Mouse (Mus musculus) liver, embryonic 11.5 days (tissue): ENCODE data around the gene Misp. TPM values are rescaled to one million over a fixed set of nuclear protein-coding genes. Genes with fewer than 3 reads are reported as not detected.

Experiments
- ATAC-seq: fragments of 200-750 bp; cut with Nextera tagmentation; replicated peaks from 2 replicates; pipeline ENCODE4 v1.8.0; 2017; ENCODE audit warnings: moderate number of reproducible peaks, mild to moderate bottlenecking, moderate TSS enrichment, moderate library complexity; ENCODE audit not compliant: low FRiP score
- DNase-seq: peaks from one replicate; pipeline ENCODE4 v3.0.0-alpha.2; 2017; ENCODE audit warnings: low spot score
- H3K27ac ChIP-seq: fragments of 300-500 bp; sonication (generic); 2 replicates; pipeline ENCODE4 v1.5.1; 2014; ENCODE audit warnings: mild to moderate bottlenecking, low read depth, low read length, control low read depth
- H3K27me3 ChIP-seq: fragments of 300-500 bp; sonication (generic); replicated peaks from 2 replicates; pipeline ENCODE4 v1.6.1; 2014; ENCODE audit warnings: low read length, mixed read lengths; ENCODE audit not compliant: control insufficient read depth, insufficient read depth
- H3K36me3 ChIP-seq: fragments of 300-500 bp; sonication (generic); 2 replicates; pipeline ENCODE4 v1.6.1; 2014; ENCODE audit warnings: mild to moderate bottlenecking, low read length, moderate library complexity, mixed read lengths; ENCODE audit not compliant: control insufficient read depth, insufficient read depth
- H3K4me1 ChIP-seq: fragments of 300-500 bp; sonication (generic); replicated peaks from 2 replicates; pipeline ENCODE4 v1.6.1; 2014; ENCODE audit warnings: low read length, mixed read lengths; ENCODE audit not compliant: control insufficient read depth, insufficient read depth
- H3K4me2 ChIP-seq: fragments of 300-500 bp; sonication (generic); 2 replicates; pipeline ENCODE4 v1.6.1; 2014; ENCODE audit warnings: mild to moderate bottlenecking, control low read depth, moderate library complexity
- H3K4me3 ChIP-seq: fragments of 300-500 bp; sonication (generic); 2 replicates; pipeline ENCODE4 v1.5.1; 2014; ENCODE audit warnings: low read depth, low read length, control low read depth
- H3K9ac ChIP-seq: fragments of 300-500 bp; sonication (generic); 2 replicates; pipeline ENCODE4 v1.6.1; 2014; ENCODE audit warnings: low read depth, low read length, control low read depth
- H3K9me3 ChIP-seq: fragments of 300-500 bp; sonication (generic); 2 replicates; pipeline ENCODE4 v1.6.1; 2016; ENCODE audit warnings: low read length, inconsistent platforms, mixed read lengths; ENCODE audit not compliant: control insufficient read depth
- WGBS: fragments of 180-500 bp; shearing (Covaris S2); extraction: QIAGEN DNeasy Blood & Tissue Kit; methylation state at CpG from one replicate; pipeline ENCODE4 v1.1.7; 2014; 5-methylcytosine and 5-hydroxymethylcytosine counted together
- polyA plus RNA-seq: library from polyadenylated mRNA; unstranded; fragments of >200 nt; fragmentation: Nextera tagmentation; extraction: Ambion mirVana; gene quantifications from 2 replicates; pipeline ENCODE4 v1.2.1, GENCODE M21; 2014

Gene Misp
- polyA plus RNA-seq, 1 experiment from 2014 or later = 1.5 TPM

GRCm38 (mm10) chr10:79864351-79865188 lies 43.8 kb downstream of the Misp start:
- H3K27me3 ChIP-seq = no peaks in the 10 kb centered on the region
- H3K4me1 ChIP-seq = no peaks in the 10 kb centered on the region; the same call in 1 of the 2 replicates
- no peak overlapping the region for H3K4me2 ChIP-seq
- H3K36me3 ChIP-seq = peaks cover 42% of the 10 kb centered on the region
- no peaks in the 10 kb centered on the region for H3K9me3 ChIP-seq
- H3K4me3 ChIP-seq = no peak overlapping the region
- H3K9ac ChIP-seq = no peak overlapping the region
- peak; percentile 34 for DNase-seq
- 58% methylated on average over 10 of the region's 10 CpGs for WGBS
- peak; percentile 27 for ATAC-seq
- no peak overlapping the region for H3K27ac ChIP-seq

DNA sequence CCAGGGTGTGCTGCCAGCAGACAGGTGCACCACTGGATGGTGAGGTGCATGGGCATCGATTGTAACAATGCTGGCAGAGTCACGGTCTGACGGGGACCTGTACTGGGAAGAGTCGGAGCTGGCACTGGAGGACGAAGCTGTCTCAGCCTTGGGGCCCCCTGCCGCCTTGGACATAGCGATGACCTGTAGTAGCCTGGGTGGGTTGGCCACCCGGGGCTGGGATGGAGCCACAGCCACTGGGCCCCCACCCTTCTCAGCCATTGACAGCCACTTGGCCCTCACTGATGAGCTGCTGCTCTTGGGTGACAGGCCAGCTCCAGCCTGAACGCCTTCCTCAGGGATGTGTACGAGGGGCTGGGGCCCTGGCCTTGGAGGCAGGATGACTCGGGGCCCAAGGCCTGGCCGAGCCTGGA lies 44.4 kb downstream of the Misp start:
- DNase-seq = peak; percentile 64
- Histone ChIP-seq H3K27me3 (no peaks in the 10 kb centered on the region), H3K4me3 (no peak overlapping the region), H3K4me2 (no peak overlapping the region), H3K36me3 (peaks cover 36% of the 10 kb centered on the region), H3K27ac (no peak overlapping the region), H3K9ac (no peak overlapping the region), H3K4me1 (no peaks in the 10 kb centered on the region; the same call in 1 of the 2 replicates), H3K9me3 (no peaks in the 10 kb centered on the region)
- WGBS = 61% methylated on average over 12 of the region's 12 CpGs
- ATAC-seq = peak; percentile 38; the same call in 1 of the 2 replicates

- DNase-seq = no peak
- no peak for ATAC-seq
- Histone ChIP-seq H3K9ac (no peak overlapping the region), H3K27ac (no peak overlapping the region), H3K9me3 (no peaks in the 10 kb centered on the region), H3K4me1 (no peaks in the 10 kb centered on the region; the same call in 1 of the 2 replicates), H3K36me3 (peaks cover 30% of the 10 kb centered on the region), H3K27me3 (no peaks in the 10 kb centered on the region), H3K4me3 (no peak overlapping the region), H3K4me2 (no peak overlapping the region)
- 78% methylated on average over 19 of the region's 19 CpGs for WGBS
These were observed 45.1 kb downstream of the Misp start for GRCm38 (mm10) chr10:79865801-79866295.

GRCm38 (mm10) chr10:79866601-79867000 lies 45.8 kb downstream of the Misp start:
- H3K4me2 ChIP-seq = no peak overlapping the region
- H3K4me3 ChIP-seq = no peak overlapping the region
- H3K9ac ChIP-seq = no peak overlapping the region
- no peak overlapping the region for H3K27ac ChIP-seq
- no peaks in the 10 kb centered on the region for H3K27me3 ChIP-seq
- 81% methylated on average over 11 of the region's 11 CpGs for WGBS
- DNase-seq (no peak), ATAC-seq (no peak)
- H3K9me3 ChIP-seq = no peaks in the 10 kb centered on the region
- H3K4me1 ChIP-seq = no peaks in the 10 kb centered on the region; the same call in 1 of the 2 replicates
- H3K36me3 ChIP-seq = peaks cover 22% of the 10 kb centered on the region

DNA sequence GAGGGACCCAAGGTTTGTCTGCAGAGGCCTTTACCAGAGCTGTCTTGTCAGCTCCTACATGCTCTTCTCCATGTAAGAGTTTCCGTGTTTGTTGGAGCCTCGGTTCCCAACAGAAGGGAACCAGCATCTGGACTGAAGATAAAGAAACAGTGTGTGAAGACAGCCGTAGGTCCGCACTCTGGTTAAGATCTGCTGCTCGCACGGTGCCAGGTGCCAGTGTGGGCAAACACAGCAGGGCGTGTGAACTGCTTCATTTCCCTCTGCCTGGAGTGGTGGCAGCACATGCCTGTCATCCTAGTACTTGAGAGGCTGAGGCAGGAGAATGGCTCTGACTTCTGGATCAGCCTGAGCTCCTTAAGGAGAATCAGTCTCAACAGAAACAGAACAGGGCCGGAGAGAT lies 51.1 kb downstream of the Misp start:
- Histone ChIP-seq H3K27ac (no peak overlapping the region), H3K9me3 (no peaks in the 10 kb centered on the region), H3K27me3 (peaks cover 11% of the 10 kb centered on the region), H3K4me2 (no peak overlapping the region), H3K9ac (no peak overlapping the region), H3K4me1 (peaks cover 9% of the 10 kb centered on the region), H3K36me3 (no peaks in the 10 kb centered on the region), H3K4me3 (no peak overlapping the region)
- ATAC-seq = no peak
- 87% methylated on average over 8 of the region's 8 CpGs for WGBS
- DNase-seq = no peak

DNA sequence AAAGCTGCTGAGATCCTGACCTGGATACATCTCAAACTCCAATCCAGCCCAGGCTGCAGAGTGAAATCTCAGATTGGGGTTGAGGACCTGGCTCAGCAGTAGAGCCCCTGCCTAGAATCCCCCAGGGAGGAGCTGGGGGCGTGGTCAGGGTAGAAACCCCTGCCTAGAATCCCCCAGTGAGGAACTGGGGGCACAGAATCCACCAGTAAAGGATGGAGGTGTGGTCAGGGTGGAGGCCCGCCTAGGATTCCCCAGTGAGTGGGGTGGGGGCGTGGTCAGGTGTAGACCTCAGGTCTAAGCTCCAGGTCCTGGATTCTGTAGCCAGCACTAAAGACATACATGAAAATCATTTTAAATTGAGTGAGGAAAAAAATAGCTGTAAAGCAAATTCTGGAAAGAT lies 52.1 kb downstream of the Misp start:
- Histone ChIP-seq H3K9me3 (no peaks in the 10 kb centered on the region), H3K36me3 (no peaks in the 10 kb centered on the region), H3K27ac (no peak overlapping the region), H3K9ac (no peak overlapping the region), H3K4me3 (peak overlapping the region; percentile 0; the same call in 1 of the 2 replicates), H3K4me2 (peak overlapping the region; percentile 75), H3K4me1 (peaks cover 16% of the 10 kb centered on the region), H3K27me3 (peaks cover 11% of the 10 kb centered on the region)
- DNase-seq (no peak), ATAC-seq (no peak)
- WGBS = 37% methylated on average over 3 of the region's 3 CpGs

GRCm38 (mm10) chr10:79873313-79873712 lies 52.5 kb downstream of the Misp start:
- H3K4me2 ChIP-seq = peak overlapping the region; percentile 75
- no peaks in the 10 kb centered on the region for H3K36me3 ChIP-seq
- H3K9ac ChIP-seq = no peak overlapping the region

GRCm38 (mm10) chr10:79873715-79874289 lies 53.0 kb downstream of the Misp start:
- DNase-seq = peak; percentile 34
- Histone ChIP-seq H3K36me3 (no peaks in the 10 kb centered on the region), H3K4me2 (peak overlapping the region; percentile 75), H3K4me1 (peaks cover 16% of the 10 kb centered on the region), H3K4me3 (peak overlapping the region; percentile 53), H3K9ac (peak overlapping the region; percentile 58), H3K27ac (peak overlapping the region; percentile 2; the same call in 1 of the 2 replicates), H3K9me3 (no peaks in the 10 kb centered on the region), H3K27me3 (peaks cover 11% of the 10 kb centered on the region)
- ATAC-seq = peak; percentile 10; the same call in 1 of the 2 replicates
- 4% methylated on average over 22 of the region's 26 CpGs for WGBS

More at GRCm38 (mm10) chr10:79873313-79873712, 52.5 kb downstream of the Misp start:
- Histone ChIP-seq H3K4me1 (peaks cover 16% of the 10 kb centered on the region), H3K27me3 (peaks cover 11% of the 10 kb centered on the region), H3K27ac (no peak overlapping the region), H3K9me3 (no peaks in the 10 kb centered on the region), H3K4me3 (peak overlapping the region; percentile 53)
- WGBS = 12% methylated on average over 6 of the region's 6 CpGs
- ATAC-seq = no peak
- no peak for DNase-seq
